Mouse (Mus musculus) midbrain, embryonic 16.5 days (tissue): ENCODE measurements around the gene Npepps. TPM values are rescaled to one million over a fixed set of nuclear protein-coding genes. Genes with fewer than 3 reads are reported as not detected.

Experiments
- ATAC-seq: fragments of 200-750 bp; cut with Nextera tagmentation; 2 replicates; pipeline ENCODE4 v1.8.0; 2017; ENCODE audit warnings: moderate TSS enrichment
- H3K27ac ChIP-seq: fragments of 300-500 bp; sonication (generic); 2 replicates; pipeline ENCODE4 v1.5.1; 2014; ENCODE audit warnings: mild to moderate bottlenecking, low read length, mixed read lengths
- H3K27me3 ChIP-seq: fragments of 300-500 bp; sonication (generic); 2 replicates; pipeline ENCODE4 v1.6.1; 2014; ENCODE audit warnings: low read depth, low read length, mixed read lengths; ENCODE audit not compliant: control insufficient read depth, insufficient read depth
- H3K36me3 ChIP-seq: fragments of 300-500 bp; sonication (generic); 2 replicates; pipeline ENCODE4 v1.6.1; 2014; ENCODE audit warnings: mild to moderate bottlenecking, low read length, moderate library complexity, mixed read lengths; ENCODE audit not compliant: control insufficient read depth, insufficient read depth
- H3K4me1 ChIP-seq: fragments of 300-500 bp; sonication (generic); 2 replicates; pipeline ENCODE4 v1.6.1; 2014; ENCODE audit warnings: mild to moderate bottlenecking, low read length, mixed read lengths; ENCODE audit not compliant: control insufficient read depth, insufficient read depth
- H3K4me2 ChIP-seq: fragments of 300-500 bp; sonication (generic); 2 replicates; pipeline ENCODE4 v1.6.1; 2014; ENCODE audit warnings: mild to moderate bottlenecking, low read length, mixed read lengths
- H3K4me3 ChIP-seq: fragments of 300-500 bp; sonication (generic); 2 replicates; pipeline ENCODE4 v1.5.1; 2014; ENCODE audit warnings: low read depth, mild to moderate bottlenecking, low read length, moderate library complexity, mixed read lengths
- H3K9ac ChIP-seq: fragments of 300-500 bp; sonication (generic); 2 replicates; pipeline ENCODE4 v1.6.1; 2014; ENCODE audit warnings: low read depth, low read length, mixed read lengths
- H3K9me3 ChIP-seq: fragments of 300-500 bp; sonication (generic); replicated peaks from 2 replicates; pipeline ENCODE4 v1.6.1; 2014; ENCODE audit warnings: mild to moderate bottlenecking, low read length, mixed read lengths; ENCODE audit not compliant: control insufficient read depth, poor library complexity, severe bottlenecking
- WGBS: fragments of 180-500 bp; shearing (Covaris S2); extraction: QIAGEN DNeasy Blood & Tissue Kit; methylation state at CpG from one replicate; pipeline ENCODE4 v1.1.7; 2014; 5-methylcytosine and 5-hydroxymethylcytosine counted together
- polyA plus RNA-seq: library from polyadenylated mRNA; unstranded; fragments of >200 nt; fragmentation: Nextera tagmentation; extraction: Ambion mirVana; gene quantifications from 2 replicates; pipeline ENCODE4 v1.2.1, GENCODE M21; 2015

Npepps gene
- polyA plus RNA-seq, 1 experiment from 2014 or later, result 151 TPM

DNA sequence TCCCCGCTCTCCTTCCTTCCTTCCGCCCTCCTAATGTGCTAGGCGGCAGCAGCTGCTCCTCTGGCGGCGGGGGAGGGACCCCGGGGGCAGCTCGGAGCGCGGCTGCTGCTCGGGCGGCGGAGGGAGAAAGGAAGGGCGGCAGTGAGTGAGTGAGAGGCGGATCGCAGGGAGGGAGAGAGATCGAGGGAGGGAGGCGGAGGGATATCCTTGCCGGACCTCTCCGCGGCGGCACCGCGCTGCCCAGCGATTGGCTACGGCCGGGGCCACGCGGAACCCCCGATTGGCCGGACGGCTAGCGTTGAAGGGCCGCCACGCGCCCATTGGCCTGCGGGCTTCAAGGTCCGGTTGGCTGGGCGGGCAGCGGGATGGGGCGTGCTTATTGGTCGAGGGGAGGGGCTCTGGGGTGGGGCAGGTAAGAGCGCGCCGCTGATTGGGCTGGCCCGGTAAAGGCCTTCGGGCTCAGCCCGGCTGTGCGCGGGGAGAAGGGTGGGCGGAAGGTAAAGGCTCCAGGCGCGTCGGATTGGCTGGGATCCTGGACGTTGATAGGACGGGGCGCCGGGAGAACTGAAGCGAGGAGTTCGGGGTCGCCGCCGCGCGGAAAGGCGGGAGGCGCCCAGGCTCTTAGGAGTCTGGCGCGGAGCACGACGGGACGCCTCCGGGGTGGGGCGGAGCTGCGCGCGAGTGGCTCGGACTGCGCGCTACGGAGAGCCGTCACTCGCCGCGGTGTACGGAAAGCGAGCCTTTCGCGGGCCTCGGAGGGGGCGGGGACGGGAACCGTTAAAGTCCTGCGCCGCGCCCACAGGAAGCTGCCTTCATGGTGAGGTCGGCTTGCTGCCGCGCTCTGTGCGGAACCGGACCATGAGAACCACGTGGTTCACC, 92.4 kb downstream of the Npepps start, which contains the start of gene Kpnb1:
Gene Kpnb1, minus strand, starts transcription at position 118 of the 879 bp plus-strand sequence.
- H3K9ac ChIP-seq, result peak within 1 kb of the TSS; percentile 86
- H3K4me3 ChIP-seq, result peak within 1 kb of the TSS; percentile 94
- WGBS, result under 1% methylated on average over 92 of the region's 101 CpGs
- H3K36me3 ChIP-seq, result peaks cover 12% of the 10 kb centered on the region
- peak within 1 kb of the TSS; percentile 97 for H3K27ac ChIP-seq
- H3K4me2 ChIP-seq, result peak within 1 kb of the TSS; percentile 91
- peaks cover 26% of the 10 kb centered on the region for H3K4me1 ChIP-seq
- H3K9me3 ChIP-seq, result no peaks in the 10 kb centered on the region
- peak; percentile 97 for ATAC-seq
- no peaks in the 10 kb centered on the region for H3K27me3 ChIP-seq

DNA sequence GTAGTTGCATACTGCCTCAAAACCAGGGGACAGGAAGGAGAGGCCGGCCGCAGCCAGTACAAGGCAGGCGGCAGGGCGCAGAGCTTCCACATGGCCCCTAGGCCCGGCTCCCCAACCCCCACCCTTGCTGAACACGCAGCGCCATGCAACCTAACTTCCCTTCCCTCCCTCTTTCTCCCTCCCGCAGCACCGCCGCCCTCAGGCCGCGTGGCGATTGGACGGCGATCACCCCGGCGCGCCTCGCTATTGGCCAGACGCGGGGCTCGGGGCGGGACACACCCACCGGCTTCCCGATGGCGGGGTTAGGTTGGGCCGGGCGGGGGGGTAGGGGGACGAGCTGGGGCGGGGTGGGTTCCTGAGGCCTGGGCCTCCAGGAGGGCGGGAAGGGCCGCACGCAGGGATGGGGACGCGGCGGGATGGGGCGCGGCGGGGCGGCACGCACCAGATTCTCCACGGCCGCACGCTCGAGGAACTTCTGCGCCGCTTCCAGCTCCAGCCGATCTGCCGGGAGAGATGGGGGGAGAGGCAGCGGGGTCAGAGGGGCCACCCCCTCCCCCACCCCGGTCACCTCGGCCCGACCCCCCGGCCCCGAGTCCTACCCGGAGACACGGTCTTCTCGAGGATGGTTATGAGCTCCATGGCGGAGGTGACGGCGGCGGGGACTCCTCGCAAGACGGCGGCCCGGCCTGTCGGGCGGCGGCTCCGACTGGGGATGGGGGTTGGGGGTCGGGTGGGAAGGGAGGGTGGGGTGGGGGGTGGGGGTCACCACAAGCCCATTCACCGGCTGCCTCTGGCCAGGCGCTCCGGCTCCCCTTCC, 93.3 kb downstream of the Npepps start:
- WGBS, result under 1% methylated on average over 53 of the region's 74 CpGs
- Histone ChIP-seq H3K9ac (peak overlapping the region; percentile 86), H3K4me2 (peak overlapping the region; percentile 86)

DNA sequence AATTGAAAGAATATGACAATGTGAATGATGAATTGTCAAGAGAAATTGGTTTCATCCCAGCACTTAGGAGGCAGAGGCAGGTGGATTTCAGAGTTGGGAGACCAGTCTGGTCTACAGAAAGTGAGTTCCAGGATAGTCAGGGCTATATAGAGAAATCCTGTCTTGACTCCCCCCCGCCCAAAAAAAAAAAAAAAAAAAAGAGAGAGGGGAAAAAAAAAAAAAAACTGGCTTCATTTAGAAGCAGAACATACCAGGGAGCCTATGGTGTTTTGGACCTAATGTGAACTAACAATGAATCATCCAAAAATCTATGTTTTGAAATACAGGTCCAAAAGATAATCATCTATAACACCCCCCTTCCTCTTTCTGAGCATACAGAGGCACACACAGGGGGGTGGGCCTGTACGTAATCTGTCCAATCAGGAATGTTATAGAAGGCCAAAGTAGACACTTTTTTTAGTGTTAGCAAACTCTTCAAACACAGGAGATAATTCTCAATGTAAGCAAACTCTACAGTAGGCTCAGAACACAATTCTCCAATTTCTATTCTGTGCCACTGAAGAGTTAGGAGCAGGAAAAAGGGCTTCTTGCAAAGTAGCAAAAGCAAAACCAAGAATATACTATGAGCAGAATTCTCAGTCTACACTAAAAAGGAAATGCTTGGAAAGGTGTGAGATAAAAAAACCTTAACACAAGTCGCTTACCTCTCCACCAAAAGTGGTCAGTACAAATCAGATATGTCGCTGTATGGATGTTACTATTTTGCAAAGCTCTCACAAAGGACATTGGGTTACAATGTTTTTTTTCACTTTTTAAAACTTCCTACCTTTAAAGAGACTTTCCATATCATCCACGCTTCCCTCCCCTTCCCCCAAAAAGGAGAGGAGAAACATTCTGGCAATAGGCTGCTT, 94.5 kb downstream of the Npepps start:
- H3K9ac ChIP-seq, result no peak overlapping the region
- 68% methylated on average over 5 of the region's 5 CpGs for WGBS
- H3K4me3 ChIP-seq, result peak overlapping the region; percentile 94
- no peak overlapping the region for H3K27ac ChIP-seq
- H3K36me3 ChIP-seq, result peaks cover 27% of the 10 kb centered on the region
- no peaks in the 10 kb centered on the region for H3K27me3 ChIP-seq
- H3K9me3 ChIP-seq, result no peaks in the 10 kb centered on the region
- H3K4me1 ChIP-seq, result peaks cover 26% of the 10 kb centered on the region
- peak overlapping the region; percentile 86 for H3K4me2 ChIP-seq
- no peak for ATAC-seq

More for the DNA sequence above, 93.3 kb downstream of the Npepps start:
- H3K4me1 ChIP-seq, result peaks cover 26% of the 10 kb centered on the region
- peak; percentile 79 for ATAC-seq
- H3K27me3 ChIP-seq, result no peaks in the 10 kb centered on the region
- H3K36me3 ChIP-seq, result peaks cover 20% of the 10 kb centered on the region
- peak overlapping the region; percentile 97 for H3K27ac ChIP-seq
- no peaks in the 10 kb centered on the region for H3K9me3 ChIP-seq
- peak overlapping the region; percentile 94 for H3K4me3 ChIP-seq

GRCm38 (mm10) chr11:97184875-97185274, 95.6 kb downstream of the Npepps start:
- Histone ChIP-seq H3K27ac (no peak overlapping the region), H3K4me3 (no peak overlapping the region), H3K27me3 (no peaks in the 10 kb centered on the region), H3K9me3 (no peaks in the 10 kb centered on the region), H3K9ac (no peak overlapping the region), H3K36me3 (peaks cover 36% of the 10 kb centered on the region), H3K4me2 (no peak overlapping the region), H3K4me1 (peaks cover 26% of the 10 kb centered on the region)
- ATAC-seq, result no peak
- 80% methylated on average over 5 of the region's 5 CpGs for WGBS

DNA sequence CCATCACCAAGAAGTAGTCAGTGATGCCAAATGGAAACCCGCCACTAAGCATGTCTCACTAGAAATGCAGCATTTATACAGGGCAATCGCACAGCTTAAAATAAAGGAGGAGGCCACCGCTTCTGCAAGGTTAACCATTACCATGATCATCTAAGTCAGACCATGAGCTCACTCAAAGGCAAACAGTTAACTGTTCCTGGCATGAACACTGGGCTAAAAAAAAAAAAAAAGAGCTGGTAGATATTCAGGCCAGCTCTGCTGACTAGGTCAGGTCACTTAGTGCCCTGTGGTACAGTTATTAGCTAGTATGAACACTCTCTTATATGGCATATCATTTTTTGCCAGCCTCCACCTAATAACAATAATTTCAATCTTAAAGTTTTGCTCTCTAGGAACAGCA, 98.0 kb downstream of the Npepps start:
- H3K9me3 ChIP-seq, result no peaks in the 10 kb centered on the region
- WGBS, result 93% methylated on average over 3 of the region's 3 CpGs
- H3K4me3 ChIP-seq, result no peak overlapping the region
- no peak overlapping the region for H3K4me2 ChIP-seq
- no peaks in the 10 kb centered on the region for H3K27me3 ChIP-seq
- H3K4me1 ChIP-seq, result peaks cover 18% of the 10 kb centered on the region
- ATAC-seq, result no peak
- H3K36me3 ChIP-seq, result peaks cover 45% of the 10 kb centered on the region
- no peak overlapping the region for H3K27ac ChIP-seq
- H3K9ac ChIP-seq, result no peak overlapping the region

DNA sequence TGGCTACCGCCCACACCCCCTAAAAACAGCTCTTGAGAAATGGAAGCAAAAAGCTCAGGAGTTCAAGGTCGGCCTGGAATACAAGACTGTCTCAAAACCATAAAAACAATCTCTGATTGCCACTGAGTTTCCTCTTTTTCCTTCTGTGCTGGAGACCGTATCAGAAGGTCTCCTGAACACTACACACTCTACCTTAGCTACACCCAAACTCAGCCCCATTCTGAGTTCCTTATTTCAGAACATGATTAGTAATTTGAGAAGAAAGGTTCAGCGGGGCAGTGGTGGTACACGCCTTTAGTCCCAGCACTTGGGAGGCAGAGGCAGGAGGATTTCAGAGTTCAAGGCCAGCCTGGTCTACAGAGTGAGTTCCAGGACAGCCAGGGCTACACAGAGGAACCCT, 99.4 kb downstream of the Npepps start:
- Histone ChIP-seq H3K4me2 (no peak overlapping the region), H3K4me1 (peaks cover 11% of the 10 kb centered on the region), H3K36me3 (peaks cover 50% of the 10 kb centered on the region), H3K27ac (no peak overlapping the region), H3K9me3 (no peaks in the 10 kb centered on the region), H3K27me3 (no peaks in the 10 kb centered on the region), H3K4me3 (no peak overlapping the region), H3K9ac (no peak overlapping the region)
- no peak for ATAC-seq
- WGBS, result 87% methylated on average over 5 of the region's 5 CpGs

- Histone ChIP-seq H3K4me2 (no peak overlapping the region), H3K4me3 (no peak overlapping the region), H3K4me1 (no peaks in the 10 kb centered on the region), H3K36me3 (peaks cover 57% of the 10 kb centered on the region), H3K27ac (no peak overlapping the region), H3K27me3 (no peaks in the 10 kb centered on the region), H3K9me3 (no peaks in the 10 kb centered on the region), H3K9ac (no peak overlapping the region)
- ATAC-seq, result no peak
- 95% methylated on average over 2 of the region's 2 CpGs for WGBS
These were observed 102.2 kb downstream of the Npepps start for GRCm38 (mm10) chr11:97178198-97178597.

DNA sequence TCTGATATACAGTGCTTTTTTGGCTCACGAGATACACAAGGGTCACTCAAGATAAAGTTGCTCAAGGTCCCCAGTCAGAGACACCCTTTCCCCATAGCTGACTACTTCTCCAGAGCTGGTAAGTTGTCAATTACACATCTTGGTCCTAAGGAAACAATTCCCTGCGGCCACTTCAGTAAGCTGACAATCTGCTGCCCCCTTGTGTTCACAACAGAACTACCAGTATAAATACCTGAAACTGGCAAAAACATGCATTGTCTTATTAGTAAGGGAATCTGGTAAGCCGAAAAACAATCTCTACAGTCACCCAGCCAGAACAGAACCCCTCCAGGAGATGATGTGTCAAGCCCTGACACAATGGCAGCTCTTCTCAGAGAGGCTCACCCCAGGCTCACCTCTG, 103.6 kb downstream of the Npepps start:
- ATAC-seq, result no peak
- peaks cover 56% of the 10 kb centered on the region for H3K36me3 ChIP-seq
- H3K27ac ChIP-seq, result no peak overlapping the region
- WGBS, result 50% methylated on average over 3 of the region's 3 CpGs
- H3K27me3 ChIP-seq, result no peaks in the 10 kb centered on the region
- H3K9ac ChIP-seq, result no peak overlapping the region
- H3K4me1 ChIP-seq, result no peaks in the 10 kb centered on the region
- no peak overlapping the region for H3K4me2 ChIP-seq
- H3K4me3 ChIP-seq, result no peak overlapping the region
- H3K9me3 ChIP-seq, result no peaks in the 10 kb centered on the region
